Mouse (Mus musculus) ES-E14 (cell line): ENCODE measurements around the gene Tbxa2r.

Source experiments
- CHD2 ChIP-seq: IDR thresholded peaks from 2 replicates; pipeline ENCODE4 v1.6.1; 2014; ENCODE audit warnings: mild to moderate bottlenecking, low read depth, low read length, inconsistent platforms
- HCFC1 ChIP-seq: IDR thresholded peaks from 2 replicates; pipeline ENCODE4 v1.6.1; 2012; ENCODE audit warnings: low read length, inconsistent platforms, borderline replicate concordance; ENCODE audit not compliant: insufficient read depth
- MAFK ChIP-seq: IDR thresholded peaks from 2 replicates; pipeline ENCODE4 v1.6.1; 2014; ENCODE audit warnings: mild to moderate bottlenecking, low read depth, low read length, inconsistent platforms; ENCODE audit not compliant: insufficient read depth
- ZC3H11A ChIP-seq: IDR thresholded peaks from 2 replicates; pipeline ENCODE4 v1.6.1; 2012; ENCODE audit warnings: low read depth, mild to moderate bottlenecking, inconsistent platforms, low read length, borderline replicate concordance

GRCm38 (mm10) chr10:81384605-81384982 lies 56.1 kb downstream of the Tbxa2r start:
- TF ChIP-seq MAFK (no peak), CHD2 (no peak), ZC3H11A (no peak), HCFC1 (no peak)
